Mouse (Mus musculus): ENCODE results near the gene Serpinb2.
A peak's percentile ranks its signal among the peaks of the same experiment; 100 is the strongest.

Gene Serpinb2

GRCm38 (mm10) chr1:107511252-107511651 lies at the start of gene Serpinb2:
Gene Serpinb2, plus strand, starts transcription at chr1:107511423.
- DNase-seq, result no peak

- no peak for DNase-seq
Observed at GRCm38 (mm10) chr1:107479909-107480308, 31.3 kb upstream of the Serpinb2 start.

DNA sequence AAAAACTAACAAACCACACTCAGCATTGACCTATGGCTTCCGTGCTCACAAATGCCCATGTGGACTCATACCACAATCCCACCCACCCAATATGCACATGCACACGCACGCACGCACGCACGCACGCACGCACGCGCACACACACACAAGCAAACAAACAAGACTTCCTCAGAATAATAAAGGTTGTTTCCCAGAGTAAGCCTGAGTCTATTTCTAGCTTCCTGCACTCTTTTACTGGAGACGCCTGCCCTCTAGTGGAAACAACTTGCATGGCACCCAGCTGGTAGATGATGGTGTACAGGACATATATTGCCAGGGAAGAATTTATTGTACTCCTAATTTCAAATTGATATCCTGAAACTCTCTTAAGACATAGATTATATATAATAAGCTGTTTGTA lies 29.8 kb upstream of the Serpinb2 start:
- DNase-seq, result peak; percentile 84

GRCm38 (mm10) chr1:107489577-107489976 lies 21.6 kb upstream of the Serpinb2 start:
- peak; percentile 34 for DNase-seq

GRCm38 (mm10) chr1:107496789-107497188 lies 14.4 kb upstream of the Serpinb2 start:
- DNase-seq, result peak; percentile 25

- no peak for DNase-seq
Observed at GRCm38 (mm10) chr1:107502025-107502424, 9.2 kb upstream of the Serpinb2 start.

DNA sequence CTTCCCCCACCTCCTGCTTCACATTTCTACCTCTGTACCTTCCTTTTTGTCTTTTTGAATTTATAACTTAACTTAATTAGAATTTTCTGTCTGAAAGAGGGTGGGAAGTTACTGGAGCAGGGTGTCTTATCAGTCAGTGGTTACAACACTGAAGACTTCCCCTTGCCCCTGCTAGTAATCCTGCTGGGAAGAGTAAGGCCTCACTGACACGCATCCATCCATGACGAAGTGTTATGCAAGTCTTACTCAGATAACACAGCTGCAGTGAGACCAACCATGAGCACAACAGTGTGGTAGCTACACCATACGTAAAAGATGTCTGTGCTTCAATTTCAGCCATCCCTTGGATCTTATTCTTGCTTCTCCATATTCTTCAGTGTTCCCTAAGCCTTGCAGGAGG lies 7.9 kb upstream of the Serpinb2 start:
- DNase-seq, result no peak

DNA sequence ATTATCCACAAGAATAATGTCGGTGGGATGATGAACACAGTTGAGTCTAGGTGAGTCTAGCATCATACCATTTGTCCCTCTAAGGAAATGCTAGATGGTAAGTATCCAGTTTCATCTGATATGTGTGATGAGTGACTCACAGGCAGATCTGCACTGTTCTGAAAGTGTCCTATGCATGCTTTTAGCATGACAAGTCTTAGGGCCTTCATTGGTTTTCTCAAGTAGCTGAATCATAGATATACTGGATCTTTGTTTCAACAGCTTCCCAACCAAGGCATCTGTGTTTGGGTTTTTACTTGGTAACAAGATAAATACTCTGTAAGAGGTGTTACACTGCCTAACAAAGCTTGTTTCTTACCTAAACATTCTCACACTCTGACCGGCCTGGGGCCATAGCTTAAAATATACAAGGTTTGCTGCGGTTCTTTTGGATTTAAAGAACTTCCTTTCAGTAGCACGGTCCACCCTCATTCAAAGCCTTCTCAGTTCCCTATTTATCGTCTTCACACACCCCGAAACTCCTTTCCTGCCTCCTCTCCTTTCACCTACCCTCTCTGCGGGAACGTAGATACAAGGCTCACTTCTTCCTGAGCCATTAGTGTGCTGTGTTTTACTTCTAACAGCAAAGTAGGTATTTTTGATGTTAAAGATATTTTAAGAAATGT lies 5.2 kb upstream of the Serpinb2 start:
- no peak for DNase-seq

DNA sequence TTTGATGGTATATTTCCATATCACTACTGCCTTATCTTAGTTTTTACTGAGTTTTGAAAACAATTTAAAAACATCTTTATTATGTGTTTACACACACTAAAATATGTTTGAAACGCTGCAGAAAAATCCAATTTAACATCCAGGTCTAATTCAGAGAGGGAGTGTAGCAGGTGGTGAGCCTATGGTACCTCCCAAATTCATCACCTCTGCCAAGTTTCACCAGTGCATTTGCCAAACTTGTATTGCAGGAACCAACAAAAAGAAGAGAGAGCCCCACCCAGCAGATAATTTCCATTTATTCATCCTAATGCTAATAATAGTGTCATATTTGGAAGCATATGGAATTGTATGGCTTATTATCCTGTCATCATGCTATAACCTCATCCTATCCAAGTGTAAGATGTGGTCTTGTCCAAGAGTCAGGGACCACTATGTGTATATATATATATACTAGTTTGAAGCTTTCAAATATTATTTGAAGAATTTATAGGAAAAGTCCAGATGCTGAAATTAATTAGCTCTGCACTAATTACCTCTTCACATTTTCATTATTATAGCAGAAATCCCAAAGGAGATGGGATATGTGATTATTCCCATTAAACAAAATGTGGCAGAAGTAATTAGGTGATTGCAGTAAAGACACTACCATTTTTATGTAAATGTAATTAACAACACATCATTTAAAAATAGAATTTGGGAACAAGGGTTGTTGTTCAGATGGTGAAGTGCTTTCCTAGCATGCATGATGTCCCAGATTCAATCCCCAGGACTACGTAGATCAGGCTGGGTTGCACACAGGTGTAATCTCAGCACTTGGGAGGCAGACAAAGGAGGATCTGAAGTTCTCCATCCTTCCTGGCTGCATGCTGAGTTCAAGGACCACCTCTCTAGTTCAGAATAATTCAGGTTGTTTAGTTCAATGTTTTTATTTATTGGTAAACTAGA lies 1.2 kb downstream of the Serpinb2 start:
- DNase-seq, result no peak

GRCm38 (mm10) chr1:107513530-107513929 lies 2.3 kb downstream of the Serpinb2 start:
- DNase-seq, result no peak

GRCm38 (mm10) chr1:107515839-107516498 lies 4.7 kb downstream of the Serpinb2 start:
- DNase-seq, result no peak

DNA sequence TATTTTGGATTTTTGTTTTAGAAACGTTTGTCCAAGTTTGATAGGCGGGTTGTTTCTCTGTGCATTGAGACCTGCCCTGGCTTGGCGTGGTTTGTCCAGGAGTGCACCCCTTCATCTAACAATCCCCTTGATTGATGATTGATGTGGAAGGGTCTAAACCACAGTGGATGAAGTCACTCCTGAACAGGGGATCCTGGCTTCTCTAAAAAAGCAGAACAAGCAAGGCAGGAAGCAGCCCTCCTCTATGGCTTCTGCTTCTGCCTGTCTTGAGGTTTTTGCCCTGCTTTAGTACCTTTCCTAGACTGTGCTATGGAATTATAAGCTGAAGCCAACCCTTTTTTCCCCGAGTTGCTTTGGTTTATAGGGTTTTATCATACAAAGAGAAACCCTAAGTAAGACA lies 14.4 kb downstream of the Serpinb2 start:
- DNase-seq, result no peak

GRCm38 (mm10) chr1:107528325-107529078 lies 17.3 kb downstream of the Serpinb2 start:
- DNase-seq, result no peak

DNA sequence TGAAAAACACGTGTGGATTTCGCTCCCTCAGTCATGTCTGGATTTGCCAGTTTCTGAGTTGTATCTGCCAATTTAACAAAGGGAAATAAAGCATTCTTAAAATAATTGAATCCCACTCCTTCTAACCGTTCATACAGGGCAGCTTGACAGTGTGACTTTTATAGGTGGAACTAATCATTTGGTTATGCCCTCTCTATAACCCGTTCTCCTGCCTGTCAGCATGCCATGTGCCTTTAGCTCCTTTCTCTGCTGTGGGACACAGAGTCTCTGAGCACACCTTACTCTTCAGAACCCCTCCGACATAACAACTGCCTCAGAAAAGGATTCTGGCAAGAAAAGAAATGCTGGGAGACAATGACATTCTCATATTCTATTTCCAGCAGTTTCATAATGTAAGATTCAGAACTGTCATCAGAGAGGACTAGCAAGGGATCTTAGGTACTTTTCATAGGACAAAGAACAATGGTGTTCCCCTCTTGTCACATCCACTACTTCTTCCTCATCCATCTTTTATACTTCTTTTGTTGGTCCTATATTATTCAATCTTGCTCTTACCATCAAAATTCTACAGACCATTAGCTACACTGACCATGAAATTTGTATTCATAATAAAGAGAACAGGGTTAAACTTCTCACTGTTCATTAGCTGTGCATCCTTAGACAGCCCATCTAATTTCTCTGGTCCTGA lies 18.3 kb downstream of the Serpinb2 start:
- no peak for DNase-seq

GRCm38 (mm10) chr1:107533736-107534135 lies 22.5 kb downstream of the Serpinb2 start:
- DNase-seq, result no peak

- DNase-seq, result no peak
Observed at GRCm38 (mm10) chr1:107537435-107537834, 26.2 kb downstream of the Serpinb2 start.

DNA sequence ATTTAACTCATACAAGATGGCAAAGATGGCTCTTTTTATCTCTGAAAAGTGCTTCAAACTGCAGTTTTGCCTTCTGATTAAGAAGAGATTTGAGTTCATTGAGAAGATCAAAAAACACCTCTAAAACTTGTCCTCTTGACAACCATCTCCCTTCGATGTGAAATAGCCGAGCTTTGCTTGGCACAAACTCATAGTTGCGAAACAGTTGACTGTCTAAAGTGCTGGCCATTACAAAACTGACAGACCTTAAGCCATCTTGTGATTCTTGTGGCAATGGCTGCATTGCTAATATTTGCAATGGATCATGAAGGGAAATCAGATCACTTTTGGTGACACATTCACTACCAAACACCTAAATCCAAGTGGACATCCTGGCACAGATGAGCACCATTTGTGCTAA lies 48.3 kb downstream of the Serpinb2 start:
- no peak for DNase-seq

DNA sequence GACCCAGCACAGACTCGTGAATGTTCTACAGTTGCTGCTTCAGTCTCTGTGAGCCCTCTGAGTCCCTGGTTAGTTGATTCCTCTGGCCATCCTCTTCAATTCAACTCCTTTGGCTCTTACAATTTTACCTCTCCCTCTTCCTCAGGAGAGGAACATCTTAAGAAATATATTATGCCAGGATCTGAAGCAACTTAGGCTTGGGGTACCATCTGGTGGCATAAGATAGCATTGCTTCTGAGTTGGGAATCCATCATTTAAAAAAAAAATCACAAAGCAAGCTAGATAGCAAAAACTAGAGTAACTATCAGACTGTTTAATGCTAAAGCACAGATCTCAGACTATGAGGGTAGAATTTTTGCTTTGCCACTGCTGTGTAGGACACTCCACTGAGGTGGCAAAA lies 50.9 kb downstream of the Serpinb2 start:
- DNase-seq, result no peak

- DNase-seq, result peak; percentile 32
Observed at GRCm38 (mm10) chr1:107565644-107566043, 54.4 kb downstream of the Serpinb2 start.

- DNase-seq, result no peak
Observed at GRCm38 (mm10) chr1:107576094-107576493, 64.9 kb downstream of the Serpinb2 start.

DNA sequence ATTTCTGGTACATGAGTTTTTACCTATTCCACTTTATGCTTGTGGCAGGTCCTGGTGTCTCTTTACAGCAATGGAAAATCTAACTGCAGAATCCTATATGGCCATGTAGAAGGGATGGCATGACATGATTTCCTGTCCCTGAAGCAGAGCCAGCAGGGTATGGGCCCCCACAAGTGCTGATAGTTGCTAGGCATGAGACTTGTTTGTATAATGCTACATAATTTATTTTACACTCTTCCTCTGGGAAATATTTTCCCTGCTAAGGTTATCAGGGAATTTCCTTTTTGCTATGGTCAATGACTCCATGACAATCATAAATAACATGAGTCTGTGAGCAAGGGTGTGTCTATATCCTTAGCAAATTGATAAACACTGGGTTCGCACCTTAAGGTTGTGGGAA lies 66.3 kb downstream of the Serpinb2 start:
- DNase-seq, result no peak

DNA sequence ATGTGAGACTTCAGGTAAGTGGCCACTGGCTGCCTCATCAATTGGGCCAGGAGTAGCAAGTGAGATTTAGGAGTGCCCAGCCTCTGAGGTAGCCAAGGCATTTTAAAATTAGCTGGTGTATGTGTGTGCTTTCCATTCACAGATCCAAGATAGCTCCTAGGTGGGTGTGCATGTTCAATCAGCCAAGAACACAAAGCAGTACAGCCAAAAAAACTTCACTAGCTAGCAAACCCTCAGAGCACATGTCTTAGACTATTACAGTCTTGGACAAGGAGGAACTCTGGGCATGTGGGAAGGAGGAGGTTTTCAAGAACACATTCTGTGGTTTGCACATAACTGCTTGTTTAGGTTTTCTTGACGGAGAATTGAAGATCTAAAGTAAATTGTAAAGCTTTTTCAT lies 70.0 kb downstream of the Serpinb2 start:
- DNase-seq, result no peak
